21 mouse cellular contexts compared by ENCODE assay signal in genomic region chr1:52228178-52228577, GRCm38 (mm10). TPM values are rescaled to one million over a fixed set of nuclear protein-coding genes. Genes with fewer than 3 reads are reported as not detected.
DNase-seq lines count a peak whose midpoint lies in the region; ATAC-seq and TF ChIP-seq lines count a peak whose summit lies in the region.
"Had no signal": no experiment of that assay in that cellular context is flagged by ENCODE, and none has a peak within 500 bp of the region (broad histone marks: within the 10 kb centered on the region; RNA-seq: fewer than 3 reads in every experiment).

No protein-coding gene starts in this region.

- TF ChIP-seq CTCF in lung, postnatal 0 days (IDR thresholded peaks at IDR 0.05) = no peak
- no peak for TF ChIP-seq CTCF in MEL (IDR thresholded peaks at IDR 0.05 in 2 of 3, conservative IDR thresholded peaks at IDR 0.05 in 1 of 3; ENCODE audit: control insufficient read depth in 1 of 3, insufficient read depth in 1 of 3, low read depth in 2 of 3, low read length in 3 of 3, poor library complexity in 1 of 3, severe bottlenecking in 1 of 3)

- H3K27ac ChIP-seq in lung, postnatal 0 days (ENCODE audit: low read length) = no peak overlapping the region
- H3K27ac ChIP-seq in MEL (ENCODE audit: control insufficient read depth, low read depth, low read length) = no peak overlapping the region
- H3K27ac ChIP-seq: embryonic facial prominence, embryonic 12.5 days; forebrain, embryonic 15.5 days; heart, embryonic 10.5 days; heart, embryonic 15.5 days; hindbrain, embryonic 14.5 days had no signal

- TF ChIP-seq POLR2A in MEL (IDR thresholded peaks at IDR 0.05; ENCODE audit: control insufficient read depth in 1 of 2, insufficient read depth in 1 of 2, low read depth in 1 of 2, low read length in 2 of 2, poor library complexity in 1 of 2) = no peak

- no peaks in the 10 kb centered on the region for H3K4me1 ChIP-seq in lung, postnatal 0 days (ENCODE audit: insufficient read depth, low read depth, low read length)
- peaks cover 15 to 23% of the 10 kb centered on the region in 2 experiments for H3K4me1 ChIP-seq in MEL (ENCODE audit: control insufficient read depth in 1 of 2, insufficient read depth in 2 of 2, low read length in 2 of 2)

- no peak overlapping the region for H3K4me2 ChIP-seq in lung, postnatal 0 days (replicated peaks; ENCODE audit: low read depth, low read length)
- H3K4me2 ChIP-seq: embryonic facial prominence, embryonic 12.5 days; forebrain, embryonic 15.5 days; heart, embryonic 15.5 days; hindbrain, embryonic 14.5 days had no signal

- 64% methylated on average over 6 of the region's 6 CpGs for whole genome bisulfite sequencing in lung, postnatal 0 days

- ATAC-seq in lung, postnatal 0 days = no peak
- no peak for ATAC-seq in megakaryocyte progenitor cell, adult 5-6 weeks (replicated peaks; ENCODE audit: poor library complexity)
- ATAC-seq: forebrain, embryonic 15.5 days; intestine, embryonic 16.5 days had no signal

- TF ChIP-seq RAD21 in MEL (IDR thresholded peaks at IDR 0.05; ENCODE audit: low read depth, low read length) = no peak

- no peak overlapping the region for H3K9ac ChIP-seq in lung, postnatal 0 days (replicated peaks; ENCODE audit: low read depth)
- no peak overlapping the region for H3K9ac ChIP-seq in MEL (ENCODE audit: control insufficient read depth, low read depth, low read length, poor library complexity, severe bottlenecking)
- H3K9ac ChIP-seq: embryonic facial prominence, embryonic 12.5 days; forebrain, embryonic 15.5 days; heart, embryonic 15.5 days; hindbrain, embryonic 14.5 days had no signal

- H3K79me2 ChIP-seq in MEL (ENCODE audit: control insufficient read depth, insufficient read depth, low read length, poor library complexity) = peaks cover 59% of the 10 kb centered on the region

- no peaks in the 10 kb centered on the region for H3K9me3 ChIP-seq in lung, postnatal 0 days (ENCODE audit: low read length)
- no peaks in the 10 kb centered on the region for H3K9me3 ChIP-seq in MEL (replicated peaks; ENCODE audit: insufficient read depth, low read length)
- H3K9me3 ChIP-seq: embryonic facial prominence, embryonic 12.5 days; forebrain, embryonic 15.5 days; heart, embryonic 10.5 days; heart, embryonic 15.5 days had no signal

- no peak for TF ChIP-seq EP300 in lung, postnatal 0 days (IDR thresholded peaks at IDR 0.05)
- no peak for TF ChIP-seq EP300 in MEL (IDR thresholded peaks at IDR 0.05; ENCODE audit: low read depth in 1 of 2, low read length in 2 of 2)

- no peaks in the 10 kb centered on the region for H3K36me3 ChIP-seq in lung, postnatal 0 days (ENCODE audit: insufficient read depth, low read length)
- H3K36me3 ChIP-seq in MEL (ENCODE audit: control insufficient read depth in 1 of 2, insufficient read depth in 2 of 2, low read length in 2 of 2) = peaks cover 4 to 46% of the 10 kb centered on the region in 2 experiments
- H3K36me3 ChIP-seq: embryonic facial prominence, embryonic 12.5 days; forebrain, embryonic 15.5 days; heart, embryonic 10.5 days; heart, embryonic 15.5 days had no signal

- peak; percentile 17 for DNase-seq in lung, postnatal 0 days (ENCODE audit: low spot score)
- DNase-seq in lung, postnatal 4 days = no peak
- DNase-seq in A20 (ENCODE audit: low read depth, low spot score) = peak; percentile 22
- peak; percentile 26 for DNase-seq in MEL (ENCODE audit: low read depth, low spot score)
- DNase-seq in naive thymus-derived CD4-positive, alpha-beta T cell, adult 2 months (ENCODE audit: low read depth) = peak; percentile 59
- DNase-seq in adrenal gland, adult 8-10 months = no peak
- DNase-seq: adrenal gland, postnatal 14 days; cerebellum, adult 11-12 months; cerebellum, adult 9-10 months; cerebellum, postnatal 25 days; gastrocnemius, postnatal 25 days; heart, adult 18-20 months; heart, postnatal 14 days; kidney, adult 2 months had no signal

- H3K4me3 ChIP-seq in lung, postnatal 0 days (ENCODE audit: low read depth, low read length) = no peak overlapping the region
- no peak overlapping the region for H3K4me3 ChIP-seq in MEL (ENCODE audit: control insufficient read depth in 1 of 2, insufficient read depth in 1 of 2, low read depth in 2 of 2, low read length in 2 of 2)
- H3K4me3 ChIP-seq: embryonic facial prominence, embryonic 12.5 days; forebrain, embryonic 15.5 days; heart, embryonic 10.5 days; heart, embryonic 15.5 days had no signal

- H3K27me3 ChIP-seq in lung, postnatal 0 days (replicated peaks; ENCODE audit: insufficient read depth, low read length) = no peaks in the 10 kb centered on the region
- H3K27me3 ChIP-seq in MEL (ENCODE audit: control insufficient read depth in 1 of 2, insufficient read depth in 2 of 2, low read length in 2 of 2) = no peaks in the 10 kb centered on the region
- H3K27me3 ChIP-seq: embryonic facial prominence, embryonic 12.5 days; forebrain, embryonic 15.5 days; heart, embryonic 15.5 days had no signal

TF ChIP-seq in MEL, 35 proteins besides CTCF, POLR2A, EP300 and RAD21:
- TF ChIP-seq E2F4 (IDR thresholded peaks at IDR 0.05; ENCODE audit: borderline replicate concordance, low read depth, low read length) (no peak), MYB (IDR thresholded peaks at IDR 0.05; ENCODE audit: low read depth, low read length) (no peak), MAFK (IDR thresholded peaks at IDR 0.05; ENCODE audit: borderline replicate concordance, low read depth, low read length) (no peak), SMC3 (IDR thresholded peaks at IDR 0.05; ENCODE audit: low read depth, low read length) (no peak), USF2 (IDR thresholded peaks at IDR 0.05; ENCODE audit: borderline replicate concordance in 1 of 2, insufficient read depth in 1 of 2, low read depth in 1 of 2, low read length in 2 of 2) (no peak), ZNF384 (IDR thresholded peaks at IDR 0.05; ENCODE audit: low read depth, low read length) (no peak), GABPA (IDR thresholded peaks at IDR 0.05; ENCODE audit: low read depth, low read length) (no peak), ELF1 (IDR thresholded peaks at IDR 0.05; ENCODE audit: low read depth, low read length) (no peak), POLR2AphosphoS5 (IDR thresholded peaks at IDR 0.05; ENCODE audit: borderline replicate concordance, low read depth, low read length) (no peak), MAX (IDR thresholded peaks at IDR 0.05; ENCODE audit: low read length) (no peak), TBP (IDR thresholded peaks at IDR 0.05; ENCODE audit: low read depth, low read length) (no peak), MYC (IDR thresholded peaks at IDR 0.05; ENCODE audit: low read depth, low read length) (no peak)
TF ChIP-seq in MEL: peak in this region for 0.

RNA-seq across cellular contexts. Expression of gene Gls, which starts 4.9 kb away (rescaled TPM):
- polyA plus RNA-seq in lung, postnatal 0 days (2015; fragmentation: Nextera tagmentation; extraction: Ambion mirVana) = 13.0 and 15.9 TPM in 2 replicates
- 85.3 and 91.9 TPM in 2 replicates for total RNA-seq in MEL (2012; rRNA removed)
- 100 to 1,000 TPM in 1 of 2 experiments, 10 to 100 TPM in 1; 57.2 to 121 TPM for polyA plus RNA-seq in MEL (2012; ENCODE audit: insufficient read depth in 1 of 2, insufficient read length in 2 of 2, low read depth in 1 of 2, low replicate concordance in 2 of 2, missing spikeins in 1 of 2)
- total RNA-seq in megakaryocyte progenitor cell, adult 5-6 weeks (2015) = 181 TPM in 2 replicates
- total RNA-seq in megakaryocyte progenitor cell, adult 5-6 weeks (2017) = 156 and 186 TPM in 2 replicates
- 100 to 1,000 TPM; 106 to 141 (median 122) TPM for total RNA-seq in adrenal gland, adult 8-10 months (2022)

Comparison
In these comparisons a context has a peak if more than half of its experiments do, and no peak if none do; other contexts are left out.
1. DNase-seq: peak in lung, postnatal 0 days (single experiment), A20 (single experiment), MEL (single experiment) and naive thymus-derived CD4-positive, alpha-beta T cell, adult 2 months (single experiment); none in lung, postnatal 4 days (0 of 2) and adrenal gland, adult 8-10 months (single experiment).